Mouse (Mus musculus) liver, embryonic 13.5 days (tissue): Measurements from ENCODE around the gene Yipf2. TPM values are rescaled to one million over a fixed set of nuclear protein-coding genes. Genes with fewer than 3 reads are reported as not detected.

Source experiments
- microRNA counts: library from miRNA; unstranded; fragments of <30 nt; microRNA quantifications from one replicate; lab custom pipeline; 2016
- microRNA-seq: library from miRNA; unstranded; fragments of <30 nt; microRNA quantifications from one replicate; pipeline ENCODE4, GENCODE M21; 2016
- polyA plus RNA-seq: library from polyadenylated mRNA; unstranded; fragments of >200 nt; fragmentation: Nextera tagmentation; extraction: Ambion mirVana; gene quantifications from 2 replicates; pipeline ENCODE4 v1.2.1, GENCODE M21; 2015

The Yipf2 gene
- polyA plus RNA-seq, 1 experiment from 2014 or later: 10.2 TPM

MicroRNA genes within 50 kb of the gene (microRNA counts, 519-probe panel; counts per million panel counts)
- microRNA mmu-miR-1946b (lab: Ali Mortazavi, UCI): 114 counts per million

Small RNA genes within 50 kb of the gene (microRNA-seq; reads per million reads assigned to microRNA genes)
- not detected for gene Mir1946b

Other genes starting within 250 kb of the Yipf2 start
- gene Ilf3, start 225.0 kb downstream of the Yipf2 start, polyA plus RNA-seq: 50.9 and 58.8 TPM in 2 replicates
- gene Qtrt1, start 181.0 kb downstream of the Yipf2 start, polyA plus RNA-seq: 24.3 and 28.6 TPM in 2 replicates
- gene Dnm2, start 167.9 kb downstream of the Yipf2 start, polyA plus RNA-seq: 51.8 and 56.8 TPM in 2 replicates
- 36.9 and 38.5 TPM in 2 replicates for gene Tmed1, start 82.6 kb downstream of the Yipf2 start, polyA plus RNA-seq
- gene AB124611, start 66.7 kb downstream of the Yipf2 start, polyA plus RNA-seq: 3.5 and 4.1 TPM in 2 replicates
- gene Carm1, start 45.9 kb downstream of the Yipf2 start, polyA plus RNA-seq: 15.5 and 16.9 TPM in 2 replicates
- 17.7 and 21.5 TPM in 2 replicates for gene Timm29, start 106 bp downstream of the Yipf2 start, polyA plus RNA-seq
- gene Smarca4, start 23.3 kb upstream of the Yipf2 start, polyA plus RNA-seq: 26.5 and 29.5 TPM in 2 replicates
- 18.6 and 22.5 TPM in 2 replicates for gene Ldlr, start 130.7 kb upstream of the Yipf2 start, polyA plus RNA-seq
- 86.3 and 91.5 TPM in 2 replicates for gene Spc24, start 167.5 kb upstream of the Yipf2 start, polyA plus RNA-seq
- 2.6 and 3.4 TPM in 2 replicates for gene Kank2, start 205.9 kb upstream of the Yipf2 start, polyA plus RNA-seq
- 15.5 and 16.1 TPM in 2 replicates for gene Angptl8, start 242.7 kb upstream of the Yipf2 start, polyA plus RNA-seq